Mouse (Mus musculus) left cerebral cortex, postnatal 10 days (tissue): ENCODE measurements at regions not wholly inside any gene's neighbourhood (a gene's known extent, or its start where the extent isn't known, plus 50 kb on each side); places are given as distances from the start of the nearest gene placed in this dataset.
"Not testable (repeated sequence)": the region's sequence is repeated elsewhere in the genome, so short reads cannot be mapped to it uniquely, and the experiment has no call there.

Source experiments
- DNase-seq, 2 experiments: peaks; one replicate each; pipeline ENCODE4 v3.0.0; 2021 to 2022; ENCODE audit warnings: low spot score in 2 of 2, mixed read lengths in 1 of 2; ENCODE audit errors: extremely low spot score in 1 of 2
- intact Hi-C: fragments of 180-260 bp; cut with DNase I; formaldehyde crosslinking; loops from one replicate; pipeline ENCODE4 v1.15.1; 2025

GRCm38 (mm10) chr6:103809986-103810341 is 299.6 kb downstream of the Chl1 start:
- intact Hi-C loops, result no loop called here
- DNase-seq, result no peak

GRCm38 (mm10) chr6:103810342-103811001 is 300.1 kb downstream of the Chl1 start:
- intact Hi-C loops, result no loop called here
- peak in 1 of 2 experiments; percentile 56 for DNase-seq

DNA sequence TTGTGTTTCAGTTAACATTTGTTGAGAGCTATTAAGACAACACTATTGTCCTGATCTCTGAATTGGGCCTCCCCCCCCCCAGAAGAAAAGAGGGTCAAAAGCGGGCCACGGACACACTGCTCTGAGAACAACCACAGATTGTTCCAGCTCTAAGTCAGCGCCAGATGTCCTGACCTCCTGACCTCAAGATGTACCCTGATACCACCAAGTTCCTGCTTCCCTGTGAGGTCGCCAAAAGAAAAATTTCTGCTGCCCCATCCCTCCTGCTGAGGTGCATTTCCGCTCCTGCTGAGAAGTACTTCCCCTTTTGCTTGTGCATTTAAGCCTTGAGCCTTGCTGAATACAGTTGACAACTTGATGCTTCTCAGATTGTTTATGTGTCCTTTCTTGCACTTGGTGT is 306.0 kb downstream of the Chl1 start:
- DNase-seq, intact Hi-C loops: not testable (repeated sequence)

DNA sequence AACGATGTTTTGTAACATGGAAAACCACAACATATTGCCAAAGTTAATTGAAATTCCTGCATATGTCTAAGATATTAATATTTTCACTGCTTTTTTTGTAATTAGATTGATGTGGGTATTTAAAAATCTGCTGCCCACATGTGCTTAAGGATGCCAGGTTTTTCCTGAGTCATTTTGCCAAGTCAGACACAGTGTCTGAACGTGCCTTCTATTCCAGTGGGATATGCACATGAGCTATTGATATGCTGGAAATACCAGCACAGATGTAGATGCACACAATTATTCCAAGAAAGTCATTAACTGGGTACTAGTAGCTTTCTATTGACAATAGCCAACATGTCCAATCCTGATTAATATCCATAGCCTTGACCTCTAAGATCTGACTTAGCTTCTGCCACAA is 315.7 kb downstream of the Chl1 start:
- DNase-seq, result no peak
- intact Hi-C loops, result no loop called here

- intact Hi-C loops, result no loop called here
- DNase-seq, result no peak
These were observed 317.2 kb downstream of the Chl1 start for GRCm38 (mm10) chr6:103827623-103828022.

DNA sequence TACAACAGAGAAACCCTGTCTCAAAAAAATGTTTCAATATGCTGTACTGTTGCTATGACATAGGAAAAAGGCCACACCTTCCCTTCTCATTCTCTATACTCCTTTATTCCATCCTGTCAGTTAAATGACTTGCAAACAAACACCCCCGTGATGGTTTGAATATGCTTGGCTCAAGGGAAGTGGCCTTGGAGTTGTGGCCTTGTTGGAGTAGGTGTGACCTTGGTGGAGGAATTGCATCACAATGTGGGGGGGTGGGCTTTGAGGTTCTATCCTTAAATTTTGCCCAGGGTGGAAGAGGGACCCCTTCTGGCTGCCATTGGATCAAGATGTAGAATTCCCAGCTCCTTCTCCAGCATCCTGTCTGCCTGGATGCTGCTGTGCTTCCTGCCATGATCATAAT is 318.5 kb downstream of the Chl1 start:
- intact Hi-C loops, result no loop called here
- no peak for DNase-seq

GRCm38 (mm10) chr6:103832301-103832700 is 321.9 kb downstream of the Chl1 start:
- intact Hi-C loops, result no loop called here
- no peak for DNase-seq

GRCm38 (mm10) chr6:103832808-103833207 is 322.4 kb downstream of the Chl1 start:
- intact Hi-C loops, result no loop called here
- DNase-seq, result no peak

GRCm38 (mm10) chr6:103833501-103834132 is 323.2 kb downstream of the Chl1 start:
- DNase-seq, result peak; percentile 49 to 54
- intact Hi-C loops, result no loop called here

DNA sequence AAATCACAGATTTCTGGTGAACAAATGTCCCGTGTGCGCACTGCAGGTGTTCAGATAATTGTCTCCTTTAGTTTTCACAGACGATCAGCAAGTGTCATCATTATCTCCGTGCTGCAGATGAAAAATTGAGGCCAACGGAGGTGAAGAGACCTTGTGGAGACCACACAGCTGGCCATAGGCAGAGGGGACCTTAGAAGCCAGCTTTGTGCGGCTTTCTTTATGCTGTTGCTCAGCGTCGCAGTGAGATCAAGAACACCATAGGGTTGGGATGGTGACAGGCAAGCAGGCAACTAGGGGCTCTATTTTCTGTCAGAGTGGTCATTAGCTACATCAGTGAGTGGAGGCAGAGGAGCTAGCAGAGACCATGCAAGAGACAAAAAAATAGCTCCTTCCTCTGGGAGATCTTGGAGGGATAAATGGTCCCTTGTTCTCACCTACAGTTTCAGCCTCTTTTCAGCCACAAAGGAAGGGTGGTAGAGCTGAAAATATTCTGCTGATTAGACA is 324.4 kb downstream of the Chl1 start:
- intact Hi-C loops, result no loop called here

DNA sequence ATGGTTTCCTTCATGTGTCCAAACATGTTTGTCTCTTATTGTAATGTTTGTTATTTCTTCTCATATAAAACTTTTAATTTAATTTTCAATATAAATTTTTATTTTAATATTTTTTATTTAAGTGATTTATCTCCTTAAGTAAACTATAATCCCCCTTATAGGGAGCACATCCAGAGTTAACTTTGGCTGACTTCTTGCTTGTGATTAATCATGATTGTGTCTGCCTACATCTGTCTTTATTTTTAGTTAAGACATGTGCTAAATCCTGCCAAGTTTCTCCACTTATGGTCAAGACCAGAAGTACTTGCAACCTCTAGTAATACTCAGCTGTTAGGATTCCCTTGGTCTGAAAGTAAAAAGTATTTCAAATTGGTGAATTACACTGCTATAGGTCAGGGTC is 349.4 kb downstream of the Chl1 start:
- intact Hi-C loops, result no loop called here
- no peak for DNase-seq

More for the DNA sequence above, 324.4 kb downstream of the Chl1 start:
- DNase-seq, result no peak

DNA sequence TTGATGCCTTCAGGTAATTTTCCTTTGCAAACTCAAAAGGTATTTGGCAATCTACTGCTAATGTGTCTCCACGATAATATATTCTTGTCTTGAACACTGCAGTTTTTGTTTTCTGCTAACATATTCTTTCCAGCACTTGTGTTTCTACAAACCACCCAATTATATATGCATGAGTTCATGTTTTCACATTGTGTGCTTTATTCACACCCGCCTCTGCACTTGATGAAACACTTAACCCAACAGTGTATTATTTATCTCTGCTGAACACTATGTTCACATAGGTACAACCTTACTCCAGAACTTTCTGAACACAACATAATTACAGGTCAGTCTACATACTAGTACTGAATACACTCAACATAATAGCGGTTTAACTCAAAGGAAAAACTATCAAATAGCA is 383.1 kb downstream of the Chl1 start:
- DNase-seq, result no peak
- intact Hi-C loops, result no loop called here

- intact Hi-C loops, result no loop called here
- peak in 1 of 2 experiments; percentile 21 for DNase-seq
These were observed 414.1 kb downstream of the Chl1 start for GRCm38 (mm10) chr6:103924504-103924903.

- intact Hi-C loops, result no loop called here
- DNase-seq, result peak in 1 of 2 experiments; percentile 11
These were observed 416.7 kb downstream of the Chl1 start for GRCm38 (mm10) chr6:103927094-103927493.

- DNase-seq, result no peak
- intact Hi-C loops, result no loop called here
These were observed 430.0 kb downstream of the Chl1 start for GRCm38 (mm10) chr6:103940345-103940744.

GRCm38 (mm10) chr6:103944361-103944760 is 434.0 kb downstream of the Chl1 start:
- DNase-seq, result peak in 1 of 2 experiments; percentile 24
- intact Hi-C loops, result no loop called here

- intact Hi-C loops, result no loop called here
- no peak for DNase-seq
These were observed 437.1 kb downstream of the Chl1 start for GRCm38 (mm10) chr6:103947474-103947873.

GRCm38 (mm10) chr6:103953134-103953771 is 442.9 kb downstream of the Chl1 start:
- DNase-seq, result no peak
- intact Hi-C loops, result no loop called here

DNA sequence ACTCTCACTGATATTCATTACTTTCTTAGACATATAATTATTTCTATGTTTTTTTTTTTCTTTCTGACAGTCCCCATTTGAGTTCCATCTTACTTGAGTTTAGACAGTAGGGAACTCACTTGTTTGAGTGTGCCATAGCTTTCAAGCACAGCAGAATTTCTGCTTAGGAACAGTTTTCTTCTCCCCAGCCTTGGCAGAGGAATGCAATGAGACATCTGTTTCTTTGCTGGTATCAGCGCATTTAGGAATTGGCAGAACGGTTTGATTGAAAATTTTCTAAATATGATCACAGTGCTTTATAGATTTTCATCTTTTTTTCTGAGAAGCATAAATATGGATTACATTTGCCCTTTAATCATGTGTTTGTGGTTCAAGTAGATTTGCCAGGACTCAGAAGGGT is 448.6 kb downstream of the Chl1 start:
- peak in 1 of 2 experiments; percentile 42 for DNase-seq
- intact Hi-C loops, result no loop called here

DNA sequence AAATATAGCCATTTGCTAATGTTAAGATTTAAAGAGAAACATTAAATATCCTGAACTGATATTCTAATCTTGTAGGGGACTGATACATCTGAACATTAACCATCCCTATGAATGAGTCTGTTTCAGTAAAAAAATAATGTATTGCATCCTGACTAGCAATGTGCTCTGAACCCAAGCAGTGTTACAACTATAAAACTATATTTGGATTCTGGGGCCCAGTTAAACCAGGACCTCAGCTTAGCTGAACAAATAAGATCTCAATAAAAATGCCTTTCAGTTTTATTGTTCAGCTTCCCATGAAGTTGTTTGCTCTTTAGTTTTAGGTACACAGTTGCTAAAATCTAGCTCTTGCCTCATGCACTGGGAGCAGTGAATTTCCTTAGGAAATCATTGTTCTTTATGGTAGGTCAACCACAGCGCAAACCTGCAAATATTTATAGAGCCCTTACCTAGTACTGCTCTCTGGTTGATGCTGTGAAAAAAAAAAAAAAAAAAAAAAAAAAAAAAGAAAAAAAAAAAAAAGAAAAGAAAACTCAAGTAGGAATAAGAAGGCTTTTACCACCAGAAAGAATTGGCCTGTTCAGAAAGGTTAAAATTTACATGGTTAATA is 457.5 kb downstream of the Chl1 start:
- DNase-seq, result no peak
- intact Hi-C loops, result no loop called here
